Mouse (Mus musculus) erythroblast, embryonic 14.5 days (primary cell): ENCODE results near the gene Gm45808.

Experiments
- GATA1 ChIP-seq: IDR thresholded peaks from 2 replicates; pipeline ENCODE4 v1.6.1; 2012; ENCODE audit warnings: low read length, inconsistent platforms, mixed read lengths
- TAL1 ChIP-seq: IDR thresholded peaks from 3 replicates; pipeline ENCODE4 v1.6.1; 2012; ENCODE audit warnings: low read length, inconsistent platforms, mixed read lengths

DNA sequence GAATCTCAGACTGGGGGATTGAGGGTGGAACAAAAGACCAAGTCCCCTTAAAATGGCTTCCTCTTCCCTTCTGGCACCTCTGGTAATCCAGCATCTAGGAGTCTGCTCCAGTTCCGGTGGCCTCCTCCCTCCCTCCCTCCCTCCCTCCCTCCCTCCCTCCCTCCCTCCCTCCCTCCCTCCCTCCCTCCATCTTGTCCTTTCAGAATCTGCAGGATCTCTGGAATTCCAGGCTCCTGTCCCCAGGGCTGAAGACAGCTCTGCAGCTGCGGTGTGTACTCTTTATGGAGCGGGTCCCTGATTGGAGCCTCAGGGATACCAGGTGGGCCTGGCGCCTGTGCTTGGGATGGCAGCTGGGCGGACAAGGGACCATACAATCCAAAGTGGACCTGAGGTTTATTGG, 25.3 kb downstream of the Gm45808 start:
- TF ChIP-seq TAL1 (no peak), GATA1 (no peak)
